Mouse (Mus musculus) bone marrow macrophage, adult 2 months (primary cell): ENCODE results near the gene Krt27.

Source experiments
- CTCF ChIP-seq: IDR thresholded peaks from 2 replicates; pipeline ENCODE4 v1.5.1; 2012; ENCODE audit warnings: low read depth, mild to moderate bottlenecking, low read length, moderate library complexity
- POLR2A ChIP-seq: IDR thresholded peaks from 2 replicates; pipeline ENCODE4 v1.6.1; 2012; ENCODE audit warnings: mild to moderate bottlenecking, low read depth, low read length, borderline replicate concordance

DNA sequence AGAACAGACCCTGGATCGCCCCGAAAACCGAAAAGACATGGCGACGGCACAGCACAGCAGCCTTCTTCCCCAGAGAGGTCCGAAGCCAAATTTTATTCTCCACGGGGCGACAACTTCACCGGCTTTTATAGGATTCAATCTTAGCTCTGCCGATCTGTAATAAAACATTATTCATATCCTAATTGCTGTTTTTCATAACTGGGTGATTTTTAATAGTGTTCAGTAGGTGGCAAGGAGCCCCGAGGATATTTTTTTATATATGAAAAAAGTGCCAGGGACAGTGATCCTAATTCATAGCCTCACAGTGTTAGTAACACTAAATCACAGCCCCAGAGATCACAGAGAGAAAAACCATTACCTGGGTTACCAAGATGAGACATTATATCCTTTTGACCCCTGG lies 13.0 kb downstream of the Krt27 start, which contains the start of gene Krt26:
- no peak for TF ChIP-seq CTCF
- TF ChIP-seq POLR2A: no peak
